Mouse (Mus musculus) left cerebral cortex, postnatal 10 days (tissue): ENCODE measurements around the gene Gm44511. TPM values are rescaled to one million over a fixed set of nuclear protein-coding genes. Genes with fewer than 3 reads are reported as not detected.

Source experiments
- DNase-seq, 2 experiments: peaks; one replicate each; pipeline ENCODE4 v3.0.0; 2021 to 2022; ENCODE audit warnings: low spot score in 2 of 2, mixed read lengths in 1 of 2; ENCODE audit errors: extremely low spot score in 1 of 2
- intact Hi-C: fragments of 180-260 bp; cut with DNase I; formaldehyde crosslinking; loops from one replicate; pipeline ENCODE4 v1.15.1; 2025
- total RNA-seq, 2 experiments: library from RNA; stranded (reverse); gene quantifications; 2 replicates each; pipeline ENCODE4 v1.2.3; 2021

Gene Gm44511
- not detected for total RNA-seq

GRCm38 (mm10) chr6:128826132-128826531 is at the start of gene Gm44511, which contains the start of gene Klrb1b:
TSS of gene Gm44511 (minus strand) at chr6:128826315.
TSS of gene Klrb1b (minus strand) at chr6:128826331.
- intact Hi-C loops, result no loop called here
- no peak for DNase-seq

DNA sequence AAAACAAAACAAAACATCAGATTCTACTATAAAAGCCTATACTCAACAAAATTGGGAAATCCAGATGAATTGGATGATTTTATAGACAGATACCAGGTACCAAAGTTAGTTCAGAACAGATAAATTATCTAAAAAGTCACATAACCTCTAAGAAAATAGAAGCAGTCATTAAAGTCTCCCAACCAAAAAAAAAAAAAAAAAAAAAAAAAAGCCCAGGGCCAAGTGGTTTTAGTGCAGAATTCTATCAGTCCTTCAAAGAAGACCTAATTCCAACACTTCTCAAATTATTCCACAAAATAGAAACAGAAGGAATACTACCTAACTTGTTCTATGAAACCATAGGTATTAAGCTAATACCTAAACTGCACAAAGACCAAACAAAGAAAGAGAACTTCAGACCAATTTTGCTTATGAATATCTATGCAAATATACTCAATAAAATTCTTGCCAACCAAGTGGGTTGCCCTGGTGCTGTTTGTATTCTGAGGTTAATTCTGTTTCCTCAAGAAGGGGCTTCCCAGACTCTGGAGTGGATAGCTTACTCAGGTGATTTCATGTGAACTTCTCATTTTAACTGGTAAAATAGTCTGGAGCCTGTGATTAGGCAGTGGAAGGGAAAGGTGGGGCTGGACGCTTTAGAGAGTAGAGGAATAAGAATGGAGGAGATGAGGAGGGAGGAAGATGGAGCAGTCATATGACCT is 45.9 kb upstream of the Gm44511 start:
- no peak for DNase-seq
- intact Hi-C loops, result no loop called here

GRCm38 (mm10) chr6:128868861-128869260 is 42.7 kb upstream of the Gm44511 start:
- no peak for DNase-seq

GRCm38 (mm10) chr6:128857976-128858375 is 31.9 kb upstream of the Gm44511 start:
- no peak for DNase-seq
- intact Hi-C loops, result no loop called here

More at GRCm38 (mm10) chr6:128868861-128869260, 42.7 kb upstream of the Gm44511 start:
- intact Hi-C loops, result no loop called here

DNA sequence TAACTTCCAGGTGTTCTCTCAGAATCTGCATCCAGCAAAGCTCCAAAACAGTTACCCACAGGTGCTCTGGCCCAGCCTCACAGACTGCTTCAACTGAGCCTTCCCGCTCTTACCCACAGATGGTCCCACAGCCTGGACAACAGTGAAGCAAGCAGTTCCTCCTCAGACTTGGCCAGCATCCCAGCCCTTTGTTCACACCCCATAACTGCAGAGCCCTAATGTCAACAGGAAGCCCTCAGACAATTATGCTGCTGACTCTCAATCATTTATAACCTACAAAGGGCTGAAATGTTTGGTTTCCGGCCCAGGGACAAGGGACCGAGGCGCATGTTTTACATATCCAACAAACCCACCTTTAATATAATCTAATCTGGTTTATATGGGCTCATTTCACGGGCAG is 30.1 kb upstream of the Gm44511 start:
- intact Hi-C loops, result no loop called here
- peak; percentile 40 to 94 for DNase-seq

DNA sequence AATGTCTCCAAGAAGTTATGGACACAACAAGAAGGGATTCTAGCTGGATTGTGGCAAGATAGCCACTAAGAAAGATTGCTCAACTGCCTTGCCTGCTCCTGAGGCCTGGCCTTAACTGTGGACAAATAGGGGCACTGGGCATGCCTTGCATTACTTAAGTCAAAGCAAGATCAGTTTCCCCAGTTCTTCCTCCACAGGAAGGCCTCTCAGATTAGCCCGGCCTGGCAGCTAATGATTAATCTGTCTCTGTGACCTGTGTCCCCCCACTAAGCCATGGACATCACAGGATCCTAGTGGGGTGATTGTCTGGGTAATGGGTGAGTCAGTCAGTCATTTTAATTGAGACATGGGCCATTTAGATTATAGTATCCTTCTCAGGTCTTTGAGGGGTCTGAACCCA is 29.4 kb upstream of the Gm44511 start:
- intact Hi-C loops, result no loop called here
- DNase-seq, result no peak

DNA sequence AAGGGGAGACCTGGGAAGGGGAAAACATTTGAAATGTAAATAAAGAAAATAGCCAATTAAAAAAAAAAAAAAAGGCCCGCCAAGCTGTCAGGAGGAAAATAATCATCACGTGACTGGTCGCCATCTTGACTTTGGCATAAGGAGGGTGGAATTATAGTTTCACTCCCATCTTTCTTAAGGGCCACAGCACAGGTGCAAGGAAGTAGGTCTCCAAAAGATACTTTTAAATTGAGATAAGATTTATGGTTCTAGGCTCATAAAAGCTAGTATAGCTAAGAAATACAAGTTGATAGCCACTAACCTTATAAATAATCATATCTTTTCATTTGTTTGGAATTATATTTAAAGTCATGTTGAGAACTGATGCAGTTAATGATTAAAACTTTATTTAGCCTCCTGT is 28.8 kb upstream of the Gm44511 start:
- no peak for DNase-seq
- intact Hi-C loops, result loop anchor here (1.0 to 5.0 kb wide), 3 partner anchors 212 to 402 kb away; no protein-coding TSS in a partner anchor

DNA sequence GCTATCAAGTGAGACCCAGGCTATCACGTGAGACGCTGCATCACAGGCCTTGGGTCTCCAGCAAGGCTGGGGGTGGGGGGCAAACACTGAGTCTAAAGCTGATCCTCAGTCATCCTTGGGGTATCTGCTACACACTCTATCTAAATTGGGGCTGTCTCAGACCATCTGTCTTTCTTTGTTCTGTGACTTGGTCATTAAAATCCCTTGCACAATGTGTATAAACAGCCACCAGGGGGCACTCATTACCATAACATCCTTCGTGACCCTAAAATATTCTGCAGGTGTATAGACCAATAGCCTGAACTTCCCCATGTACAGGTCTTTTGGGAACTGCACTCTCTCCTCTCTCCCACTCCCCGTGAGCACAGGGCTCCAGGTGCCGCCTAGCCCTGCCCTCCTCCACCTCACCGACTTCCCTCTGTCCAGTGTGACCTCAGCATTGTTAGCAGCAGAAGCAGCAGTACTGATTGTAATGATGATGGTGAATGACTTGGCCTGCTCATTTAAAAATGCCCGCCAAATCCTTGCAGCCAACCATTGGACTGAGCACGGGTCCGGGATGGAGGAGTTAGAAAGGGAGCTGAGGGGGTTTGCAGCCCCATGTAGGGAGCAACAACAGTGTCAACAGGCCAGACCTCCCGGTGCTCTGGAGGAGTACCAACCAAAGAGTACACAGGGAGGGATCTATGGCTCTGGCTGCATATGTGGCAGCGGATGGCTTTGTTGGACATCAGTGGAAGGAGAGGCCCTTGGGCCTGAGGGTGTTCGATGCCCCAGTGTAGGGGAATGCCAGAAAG is 28.1 kb upstream of the Gm44511 start:
- intact Hi-C loops, result loop anchor here (1.0 to 5.0 kb wide), 3 partner anchors 213 to 403 kb away; no protein-coding TSS in a partner anchor
- DNase-seq, result peak; percentile 45 to 59

- intact Hi-C loops, result loop anchor here (5.0 kb wide), 2 partner anchors 390 to 405 kb away; no protein-coding TSS in a partner anchor
- DNase-seq, result no peak
Measured at GRCm38 (mm10) chr6:128852766-128853165, 26.7 kb upstream of the Gm44511 start.

- no peak for DNase-seq
- intact Hi-C loops, result loop anchor here (2.0 to 5.0 kb wide), 3 partner anchors 40 to 406 kb away; partner anchors contain the start of gene BC035044
Measured at GRCm38 (mm10) chr6:128851151-128851550, 25.0 kb upstream of the Gm44511 start.

- intact Hi-C loops, result loop anchor here (2.0 to 5.0 kb wide), 3 partner anchors 40 to 407 kb away; partner anchors contain the start of gene BC035044
Measured at GRCm38 (mm10) chr6:128850671-128851070, 24.6 kb upstream of the Gm44511 start.

GRCm38 (mm10) chr6:128849902-128850301 is 23.8 kb upstream of the Gm44511 start:
- intact Hi-C loops, result loop anchor here (2.0 to 5.0 kb wide), 4 partner anchors 41 to 517 kb away; partner anchors contain the start of gene BC035044
- DNase-seq, result peak; percentile 39 to 43

More at GRCm38 (mm10) chr6:128850671-128851070, 24.6 kb upstream of the Gm44511 start:
- no peak for DNase-seq

- intact Hi-C loops, result loop anchor here (5.0 kb wide), 1 partner anchor 520 kb away; no protein-coding TSS in a partner anchor
Measured at GRCm38 (mm10) chr6:128847401-128847800, 21.3 kb upstream of the Gm44511 start.

DNA sequence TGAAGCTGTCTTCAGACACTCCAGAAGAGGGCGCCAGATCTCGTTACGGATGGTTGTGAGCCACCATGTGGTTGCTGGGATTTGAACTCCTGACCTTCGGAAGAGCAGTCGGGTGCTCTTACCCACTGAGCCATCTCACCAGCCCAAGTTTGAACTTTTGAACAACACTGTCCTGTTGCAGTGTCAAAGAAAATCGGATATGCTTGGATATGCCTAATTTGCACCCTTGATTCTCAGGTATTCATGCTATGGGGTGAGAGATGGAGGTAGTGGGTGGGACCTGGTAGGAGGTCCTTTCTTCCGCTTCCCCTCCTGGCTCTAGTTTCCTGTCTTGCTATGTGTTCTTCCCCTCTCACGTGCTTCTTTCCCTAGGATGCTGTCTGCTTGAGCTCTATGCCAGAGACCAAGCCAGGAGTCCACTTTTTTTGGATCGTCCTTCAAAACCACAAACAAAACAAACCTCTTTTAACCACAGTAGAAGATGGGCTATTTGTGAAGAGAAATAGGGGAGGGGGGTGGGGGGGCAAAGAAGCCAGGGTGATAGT is 20.0 kb upstream of the Gm44511 start:
- no peak for DNase-seq
- intact Hi-C loops, result loop anchor here (5.0 kb wide), 1 partner anchor 521 kb away; no protein-coding TSS in a partner anchor

More at GRCm38 (mm10) chr6:128847401-128847800, 21.3 kb upstream of the Gm44511 start:
- DNase-seq, result no peak

GRCm38 (mm10) chr6:128845319-128845979 is 19.3 kb upstream of the Gm44511 start:
- intact Hi-C loops, result loop anchor here (5.0 kb wide), 1 partner anchor 522 kb away; no protein-coding TSS in a partner anchor
- DNase-seq, result peak; percentile 75 to 92

- intact Hi-C loops, result loop anchor here (5.0 kb wide), 2 partner anchors 108 to 523 kb away; no protein-coding TSS in a partner anchor
- DNase-seq, result peak in 1 of 2 experiments; percentile 9
Measured at GRCm38 (mm10) chr6:128844586-128845080, 18.5 kb upstream of the Gm44511 start.

GRCm38 (mm10) chr6:128844131-128844530 is 18.0 kb upstream of the Gm44511 start:
- intact Hi-C loops, result loop anchor here (5.0 kb wide), 1 partner anchor 108 kb away; no protein-coding TSS in a partner anchor
- DNase-seq, result peak in 1 of 2 experiments; percentile 39

GRCm38 (mm10) chr6:128843479-128843992 is 17.4 kb upstream of the Gm44511 start:
- intact Hi-C loops, result loop anchor here (2.0 to 5.0 kb wide), 2 partner anchors 41 to 109 kb away; no protein-coding TSS in a partner anchor
- DNase-seq, result peak; percentile 34 to 70
